Mouse (Mus musculus) thymus, postnatal 36 days (tissue): ENCODE measurements around the gene Sys1.

ENCODE experiments used
- DNase-seq, 2 experiments: peaks; one replicate each; pipeline ENCODE4 v3.0.0; 2022; ENCODE audit warnings: mixed read lengths in 2 of 2

The Sys1 gene

DNA sequence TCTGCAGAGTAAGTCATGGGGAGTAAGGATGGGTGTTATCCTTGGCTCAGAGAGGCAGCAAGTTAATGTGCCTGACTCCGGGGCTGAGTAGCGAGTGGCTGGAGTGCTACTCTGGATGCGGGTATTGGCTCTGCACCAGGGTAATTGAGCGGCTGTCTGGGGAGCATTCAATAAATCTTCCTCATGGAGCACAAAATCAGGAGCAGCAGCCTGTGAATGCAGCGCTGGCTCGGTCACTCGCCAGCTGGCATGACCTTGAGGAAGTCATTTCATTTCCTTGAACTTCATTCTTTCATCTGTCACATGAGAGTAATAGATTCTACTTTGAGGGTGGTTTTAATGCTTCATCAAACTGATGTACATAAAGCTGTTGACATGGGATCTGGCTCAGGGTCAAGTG lies 43.7 kb downstream of the Sys1 start:
- no peak for DNase-seq

DNA sequence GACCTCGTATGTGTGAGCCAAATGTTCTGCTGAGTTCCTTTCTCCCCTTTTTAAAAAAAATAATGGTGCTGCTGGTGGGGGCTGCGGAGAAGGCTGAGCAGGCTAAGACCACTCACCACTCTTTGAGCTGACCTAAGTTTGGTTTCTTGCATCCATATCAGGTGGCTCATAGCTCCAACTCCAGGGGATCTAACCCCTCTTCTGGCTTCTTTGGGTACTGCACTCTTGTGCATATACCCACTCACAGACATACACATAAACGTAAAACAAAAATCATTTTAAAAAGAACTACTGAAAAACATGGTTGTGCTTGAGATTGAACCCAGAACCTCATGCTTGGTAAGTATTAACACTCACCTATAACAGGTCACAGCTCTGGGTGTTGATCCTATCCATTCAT lies 48.2 kb downstream of the Sys1 start:
- no peak for DNase-seq

DNA sequence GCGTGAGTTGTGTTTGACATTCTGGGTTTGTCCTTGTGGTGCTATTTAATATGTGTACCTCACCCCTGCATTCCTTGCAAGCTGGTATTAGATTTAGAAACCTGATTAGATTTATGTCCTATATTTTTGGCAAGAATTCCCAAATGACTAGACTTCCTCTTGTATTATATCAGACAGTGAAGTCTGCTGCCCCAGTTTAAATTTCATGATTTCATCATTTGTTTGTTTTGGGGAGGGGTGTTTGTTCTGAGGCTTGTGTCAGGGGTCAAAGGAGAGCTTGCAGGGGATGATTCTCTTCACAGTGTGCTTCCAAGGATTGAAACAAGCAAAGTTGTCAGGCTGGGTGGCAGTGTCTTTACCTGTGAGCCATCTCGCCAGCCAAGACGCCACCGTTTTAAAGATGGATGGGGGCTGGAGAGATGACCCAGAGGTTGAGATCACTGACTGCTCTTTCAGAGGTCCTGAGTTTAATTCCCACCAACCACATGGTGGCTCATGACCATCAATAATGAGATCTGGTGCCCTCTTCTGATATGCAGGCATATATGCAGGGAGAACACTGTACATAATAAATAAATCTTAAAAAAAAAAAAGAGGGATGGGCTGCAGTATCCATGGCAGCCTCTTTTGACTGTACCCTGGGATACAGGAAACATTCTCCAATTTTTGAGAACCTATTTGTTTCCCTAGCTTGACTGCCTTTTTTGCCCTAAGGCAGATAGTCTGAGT lies 49.0 kb downstream of the Sys1 start:
- DNase-seq = no peak

DNA sequence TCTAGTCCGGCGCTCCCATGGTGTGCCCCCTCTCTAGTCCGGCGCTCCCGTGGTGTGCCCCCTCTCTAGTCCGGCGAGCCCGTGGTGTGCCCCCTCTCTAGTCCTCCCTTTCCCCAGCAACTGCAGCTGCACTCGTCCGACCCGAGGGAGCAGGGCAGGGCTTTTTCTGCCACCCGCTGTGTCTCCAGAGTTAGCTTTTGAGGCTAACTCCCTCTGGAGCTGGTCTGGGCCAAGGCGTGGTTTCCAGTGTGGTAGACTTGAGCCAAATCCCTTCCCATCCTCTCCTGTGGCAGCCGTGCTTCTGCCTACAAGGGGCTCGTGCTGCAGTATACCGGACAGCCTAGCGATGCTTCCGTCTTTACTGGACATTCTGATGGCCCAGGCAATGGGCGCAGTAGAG lies 51.0 kb downstream of the Sys1 start:
- no peak for DNase-seq

DNA sequence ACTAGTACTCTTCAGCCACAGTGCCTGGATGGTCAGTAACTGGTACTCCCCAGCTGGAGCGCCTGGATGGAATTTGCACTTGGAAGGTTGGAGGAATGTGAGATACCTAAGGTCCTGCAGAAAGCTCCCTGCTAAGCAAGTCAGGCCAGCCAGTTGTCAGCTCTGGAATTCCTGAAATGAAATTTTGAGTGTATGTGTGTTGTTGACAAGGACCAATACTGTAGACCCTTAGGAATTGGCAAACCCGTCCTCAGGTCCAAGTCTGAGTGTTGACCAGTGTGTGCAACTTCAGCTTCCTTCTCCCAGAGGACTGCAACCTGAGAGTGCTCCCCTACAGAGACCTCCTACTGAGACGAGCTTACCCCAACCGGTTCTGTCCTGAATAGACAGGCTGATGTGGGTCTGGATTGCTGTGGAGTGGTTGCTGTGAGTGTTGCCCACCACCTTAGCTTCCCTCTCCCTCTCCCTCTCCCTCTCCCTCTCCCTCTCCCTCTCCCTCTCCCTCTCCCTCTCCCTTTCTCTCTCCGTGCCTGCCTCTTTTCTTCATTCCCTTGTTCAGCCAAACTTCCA lies 53.9 kb downstream of the Sys1 start:
- no peak for DNase-seq

DNA sequence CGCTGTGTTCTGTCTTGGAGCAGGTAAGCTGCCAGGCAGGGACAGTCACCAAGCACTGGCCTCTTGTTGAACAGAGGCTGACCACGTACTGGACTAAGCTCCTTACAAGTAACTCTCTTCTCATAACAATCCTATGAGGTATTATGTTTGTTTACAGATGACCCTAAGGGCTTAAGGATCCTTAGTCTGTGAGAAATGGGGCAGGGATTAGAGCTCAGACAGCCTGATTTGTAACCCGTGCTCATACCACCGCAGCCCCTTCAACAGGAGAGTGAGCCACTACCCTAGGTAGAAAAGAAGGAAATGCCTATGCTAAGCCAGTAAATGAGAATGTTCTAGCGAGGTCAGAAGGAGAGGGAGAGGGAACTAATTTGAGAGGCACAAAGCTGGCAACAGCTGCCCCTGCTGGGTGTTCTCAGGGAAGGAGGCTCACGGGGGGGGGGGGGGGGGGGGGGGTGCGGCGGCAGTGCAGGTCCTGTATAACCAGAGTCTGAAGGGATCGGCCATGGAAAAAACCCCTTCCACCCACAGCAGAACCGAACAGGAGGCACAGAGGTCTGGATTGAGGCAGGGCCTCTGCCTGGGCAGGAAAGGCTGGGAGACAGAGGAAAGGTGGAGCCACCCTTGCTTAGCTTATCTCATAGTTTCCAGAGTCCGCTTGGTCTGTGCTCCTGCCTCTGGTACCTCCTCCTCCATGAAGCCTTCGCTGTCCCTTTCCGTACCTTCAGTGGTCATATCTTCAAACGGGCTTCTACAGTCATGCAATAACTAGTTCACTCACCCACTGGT lies 55.6 kb downstream of the Sys1 start:
- DNase-seq = no peak

DNA sequence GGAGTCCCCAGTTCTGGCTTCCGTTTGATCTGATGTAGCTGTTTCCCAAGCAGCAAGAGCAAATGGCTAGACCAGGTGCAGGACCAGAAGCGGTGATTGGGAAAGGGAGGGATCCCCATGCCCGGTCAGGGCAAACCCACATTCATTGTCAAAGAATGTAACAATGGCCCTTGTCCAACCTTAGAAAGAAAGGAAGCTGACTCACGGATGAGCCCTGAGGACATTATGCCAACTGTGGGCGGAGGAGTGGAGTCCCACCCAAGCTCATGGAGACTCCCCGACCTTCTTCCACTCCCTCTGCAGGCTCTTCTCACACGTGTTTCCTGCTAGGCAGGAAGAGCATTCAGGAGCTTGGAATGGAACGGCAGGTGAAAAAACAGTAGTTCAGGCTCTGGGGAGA lies 56.6 kb downstream of the Sys1 start:
- DNase-seq = no peak

DNA sequence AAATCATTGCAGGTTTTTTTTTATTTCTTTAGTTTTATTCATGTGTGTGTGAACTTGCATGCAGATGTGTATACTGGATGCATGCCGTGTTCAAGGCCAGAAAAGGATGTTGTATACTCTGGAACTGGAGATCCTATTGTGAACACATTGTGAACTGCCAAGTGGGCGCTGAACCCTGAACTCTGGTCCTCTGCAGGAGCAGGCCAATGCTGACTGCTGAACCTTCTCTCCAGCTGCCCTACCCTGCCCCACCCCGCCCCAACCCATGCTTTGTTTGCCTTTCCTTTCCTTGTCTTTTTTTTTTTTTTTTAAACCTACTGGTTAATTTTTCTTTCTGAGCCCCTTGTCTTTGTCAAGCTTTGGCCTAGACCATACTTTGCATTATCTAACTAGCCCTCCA lies 58.2 kb downstream of the Sys1 start:
- DNase-seq = no peak

DNA sequence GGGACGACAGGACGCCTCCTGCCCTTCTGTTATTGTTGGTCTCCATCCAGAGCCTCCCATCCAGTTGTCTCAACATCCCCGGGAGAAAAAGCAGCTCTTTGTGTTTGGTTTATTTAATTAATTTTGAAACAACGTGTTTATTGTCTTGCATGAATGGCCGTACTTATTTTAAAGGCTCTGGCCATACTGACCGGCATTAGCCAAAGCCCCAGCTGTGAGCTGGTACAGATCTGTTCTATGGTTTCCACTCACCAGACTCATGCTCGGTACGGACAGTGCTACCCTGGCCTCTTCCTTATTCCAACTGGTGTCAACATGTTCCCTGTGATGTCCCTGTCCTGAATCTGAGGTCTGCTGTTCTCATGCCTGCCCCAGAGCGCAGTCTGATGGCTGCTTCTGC lies 59.1 kb downstream of the Sys1 start:
- no peak for DNase-seq

DNA sequence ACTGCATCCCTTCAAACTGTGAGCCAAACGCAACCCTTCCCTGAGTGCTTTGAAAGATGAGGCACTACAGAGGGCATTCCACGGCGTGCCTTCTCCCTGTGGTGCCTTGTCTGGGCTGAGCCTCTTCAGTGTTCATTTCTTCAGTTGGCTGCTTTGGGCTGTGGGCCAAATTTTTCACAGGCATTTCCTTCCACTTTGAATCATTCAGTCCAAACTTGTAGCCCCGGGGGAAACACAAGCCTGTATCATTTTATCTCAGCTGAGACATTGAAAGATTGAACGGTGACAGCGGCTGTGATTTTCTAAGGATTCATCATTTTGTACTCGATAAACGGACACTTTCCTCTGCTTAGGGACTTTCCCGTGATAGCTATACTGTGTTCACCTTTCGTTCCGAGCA lies 59.8 kb downstream of the Sys1 start:
- no peak for DNase-seq

DNA sequence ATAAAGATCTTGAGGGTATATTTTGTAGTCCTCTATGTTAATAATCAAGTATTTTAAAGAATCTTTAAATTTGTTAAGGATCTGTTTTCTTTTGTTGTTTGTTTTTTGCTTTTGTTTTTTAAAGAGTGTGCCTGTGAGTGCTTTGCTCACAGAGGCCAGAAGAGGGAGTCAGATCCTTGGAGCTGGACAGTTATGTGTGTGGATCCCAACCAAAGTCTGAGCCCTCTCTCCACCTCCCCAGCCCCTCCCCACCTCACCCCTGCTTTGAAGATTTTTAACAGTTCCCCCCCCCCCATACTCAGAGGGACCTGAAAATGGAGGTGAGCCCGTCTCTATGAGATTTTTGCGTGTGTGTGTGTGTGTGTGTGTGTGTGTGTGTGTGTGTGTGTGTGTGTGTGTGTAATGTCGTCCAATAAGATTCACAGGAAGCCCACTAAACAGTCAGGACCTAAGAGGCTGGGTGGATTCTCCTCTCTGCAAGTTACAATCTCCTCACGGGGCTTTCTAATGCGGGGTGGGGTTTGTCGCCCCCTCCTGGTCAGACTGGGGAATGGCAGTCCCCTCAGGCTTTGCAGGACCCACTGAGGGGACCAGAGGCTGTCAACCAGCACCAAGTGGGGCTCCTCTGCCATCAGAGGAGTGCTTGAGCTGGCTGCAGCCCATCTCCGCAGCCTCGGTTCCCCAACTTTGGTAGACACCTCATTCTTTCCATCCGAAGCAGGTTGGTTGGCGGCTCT lies 60.9 kb downstream of the Sys1 start:
- peak; percentile 63 to 66 for DNase-seq

DNA sequence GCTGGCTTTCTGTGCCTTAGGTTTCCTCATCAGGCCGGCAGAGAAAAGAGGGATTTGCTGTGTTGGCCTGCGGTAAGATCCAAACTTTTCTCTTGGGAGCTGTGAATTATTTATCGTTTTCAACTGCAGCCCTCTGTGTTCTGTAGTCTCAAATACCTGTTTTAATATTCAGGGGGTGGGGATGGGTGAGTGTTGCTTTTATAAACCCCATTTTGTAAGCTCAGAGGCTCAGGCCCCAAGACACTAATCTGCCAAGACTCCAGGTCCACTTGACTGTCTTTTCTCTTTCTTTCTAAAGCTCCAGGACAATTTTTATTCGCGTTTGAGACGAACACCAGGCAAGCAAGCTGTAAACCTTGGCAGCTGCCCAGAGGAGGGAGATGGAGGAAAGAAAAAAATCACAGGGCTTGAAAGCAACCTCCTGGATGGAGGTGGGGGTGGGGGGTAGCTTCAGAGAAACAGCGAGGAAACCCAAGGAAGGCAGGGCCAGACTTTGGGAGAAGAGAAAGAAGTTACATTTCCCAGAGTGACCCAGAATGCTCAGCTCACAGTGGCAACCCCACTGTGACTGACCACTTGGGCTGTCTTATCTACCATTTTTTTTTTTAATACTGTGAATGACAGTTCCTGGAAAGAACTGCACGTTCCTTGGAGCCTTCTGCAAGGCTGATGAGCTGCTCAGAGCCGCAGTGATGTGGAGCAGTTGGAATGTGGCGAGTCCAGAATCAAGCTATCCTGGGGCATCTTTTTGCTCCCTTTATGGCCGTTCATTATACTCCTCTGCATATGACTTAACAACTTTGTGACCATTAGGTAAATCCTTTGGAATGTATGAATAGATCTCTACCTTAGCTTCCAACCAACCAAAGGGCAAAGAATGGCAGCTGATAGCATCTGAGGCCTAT lies 61.8 kb downstream of the Sys1 start:
- no peak for DNase-seq

DNA sequence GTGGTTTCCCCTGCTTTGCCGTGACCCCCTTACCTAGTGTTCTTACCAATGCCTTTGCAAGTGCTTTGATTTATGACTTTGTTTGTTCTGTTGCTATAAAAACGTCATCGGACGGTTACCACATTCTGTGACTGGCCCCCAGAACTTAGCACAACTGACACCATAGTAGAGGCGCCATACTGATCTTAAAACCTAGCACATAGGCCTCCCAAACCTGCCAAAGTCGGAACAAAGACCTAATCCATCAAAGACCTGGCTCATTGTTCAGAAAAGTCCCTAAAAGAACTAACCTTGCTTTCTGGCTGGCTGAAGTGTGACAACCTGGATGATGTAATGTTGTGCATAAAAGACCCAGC lies 62.4 kb downstream of the Sys1 start:
- DNase-seq = no peak

DNA sequence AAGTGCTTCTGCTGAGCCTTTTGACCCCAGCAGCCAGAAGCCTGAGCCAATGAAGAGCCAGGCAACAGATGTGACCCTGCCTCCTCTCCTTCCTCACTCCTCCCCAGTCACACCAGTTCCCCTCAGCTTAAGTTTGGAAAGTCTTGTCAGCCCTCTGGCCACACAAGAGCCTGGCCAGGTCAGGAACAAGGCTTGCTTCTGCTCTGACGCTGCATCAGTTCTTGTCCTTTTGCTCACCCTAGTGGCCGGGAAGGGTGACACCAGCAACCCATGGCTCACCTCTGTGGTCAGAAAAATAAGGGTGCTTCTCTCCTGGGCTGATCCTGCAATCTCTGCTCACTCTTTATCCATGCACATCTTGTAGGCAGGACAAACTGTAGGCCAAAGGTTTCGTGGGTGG lies 64.0 kb downstream of the Sys1 start:
- DNase-seq = peak; percentile 32 to 43

DNA sequence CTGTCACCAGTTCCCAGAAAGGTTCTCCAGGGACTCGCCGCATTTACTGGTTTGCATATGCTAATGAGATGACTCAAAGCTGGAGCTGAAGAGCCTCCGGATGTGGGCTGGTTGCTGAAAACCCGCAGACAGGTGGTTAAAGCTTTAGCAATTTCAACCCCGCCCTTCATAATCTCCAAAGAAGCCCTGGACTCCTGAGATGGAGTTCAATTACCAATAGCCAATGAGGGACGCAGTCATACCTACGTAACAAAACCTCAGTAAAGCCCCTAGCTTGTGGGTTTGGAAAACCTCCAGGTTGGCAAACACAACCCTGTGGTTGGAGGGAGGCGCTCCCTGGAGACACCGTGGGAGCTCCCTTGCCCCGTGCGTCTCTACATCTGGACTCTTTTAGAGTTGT lies 65.1 kb downstream of the Sys1 start:
- peak; percentile 43 to 55 for DNase-seq

DNA sequence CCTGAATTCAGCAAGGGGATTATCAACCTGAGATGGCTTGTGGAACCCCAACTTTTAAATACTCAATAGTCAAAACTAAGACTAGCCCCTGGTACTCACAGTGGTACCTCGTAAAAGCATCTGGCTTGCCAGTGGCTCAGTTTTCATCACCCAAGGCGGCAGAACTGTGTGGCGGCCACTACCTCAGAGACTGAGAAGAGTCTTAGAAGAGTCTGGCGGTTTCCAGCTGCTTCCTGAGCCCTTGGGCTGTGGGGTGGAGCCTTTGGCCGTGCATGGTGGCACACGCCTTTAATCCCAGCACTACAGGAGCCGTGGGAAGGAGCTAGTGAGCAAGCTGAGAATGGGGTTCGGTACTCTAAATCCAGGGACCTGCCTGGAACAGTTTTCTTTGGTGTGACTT lies 65.5 kb downstream of the Sys1 start:
- DNase-seq = no peak

DNA sequence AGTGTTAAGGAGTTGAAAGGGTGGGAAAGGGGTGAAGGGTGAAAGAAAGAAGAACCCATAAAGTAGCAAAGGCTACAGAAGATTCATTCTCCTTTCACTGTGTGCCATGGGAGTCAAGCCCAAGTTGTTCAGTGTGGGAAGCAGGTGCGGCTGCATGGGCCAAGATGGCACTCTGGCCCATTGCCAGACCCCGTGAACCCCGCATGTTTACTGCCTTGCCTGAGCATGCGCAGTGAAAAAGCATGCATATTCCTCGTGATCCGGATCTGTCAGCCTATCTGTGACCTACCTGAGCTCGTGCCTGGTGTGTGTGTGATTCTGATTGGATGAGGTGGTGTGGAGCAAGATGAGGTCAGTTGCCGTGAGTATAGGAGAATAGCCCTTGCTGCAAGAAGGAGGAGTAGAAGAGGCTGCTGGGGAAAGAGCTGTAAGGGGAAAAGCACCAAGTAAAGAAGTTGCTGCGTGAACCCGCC lies 66.6 kb downstream of the Sys1 start:
- DNase-seq = no peak

DNA sequence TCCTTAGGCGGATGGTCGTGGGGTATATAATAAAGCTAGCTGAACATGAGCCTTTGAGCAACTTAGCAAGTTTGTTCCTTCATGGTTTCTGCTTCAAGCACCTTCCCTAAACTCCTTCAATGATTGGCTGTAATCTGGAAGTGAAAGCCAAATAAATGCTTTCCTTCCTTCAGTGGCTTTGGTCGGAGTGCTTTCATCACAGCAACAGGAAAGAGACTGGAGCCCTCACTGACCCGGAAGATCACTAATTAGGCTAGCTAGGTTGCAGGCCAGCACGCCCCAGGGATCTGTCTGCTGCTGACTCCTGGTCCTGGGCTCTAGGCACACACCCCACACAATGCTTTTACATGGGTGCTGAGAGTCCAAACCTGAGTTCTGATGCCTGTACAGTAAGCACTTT lies 71.8 kb downstream of the Sys1 start:
- DNase-seq = no peak
